Mouse (Mus musculus): Measurements from ENCODE around the gene Rnf214. TPM values are rescaled to one million over a fixed set of nuclear protein-coding genes. Genes with fewer than 3 reads are reported as not detected.

Gene Rnf214
- total RNA-seq (2022) = 10 to 100 TPM; 47.5 to 69.5 (median 52.4) TPM

- DNase-seq = peak; percentile 85
Measured at GRCm38 (mm10) chr9:45906355-45907077, at the start of gene Rnf214, which contains the start of gene Pcsk7. Rnf214 (minus strand) TSS chr9:45906911. Pcsk7 (plus strand) TSS chr9:45906497.

DNA sequence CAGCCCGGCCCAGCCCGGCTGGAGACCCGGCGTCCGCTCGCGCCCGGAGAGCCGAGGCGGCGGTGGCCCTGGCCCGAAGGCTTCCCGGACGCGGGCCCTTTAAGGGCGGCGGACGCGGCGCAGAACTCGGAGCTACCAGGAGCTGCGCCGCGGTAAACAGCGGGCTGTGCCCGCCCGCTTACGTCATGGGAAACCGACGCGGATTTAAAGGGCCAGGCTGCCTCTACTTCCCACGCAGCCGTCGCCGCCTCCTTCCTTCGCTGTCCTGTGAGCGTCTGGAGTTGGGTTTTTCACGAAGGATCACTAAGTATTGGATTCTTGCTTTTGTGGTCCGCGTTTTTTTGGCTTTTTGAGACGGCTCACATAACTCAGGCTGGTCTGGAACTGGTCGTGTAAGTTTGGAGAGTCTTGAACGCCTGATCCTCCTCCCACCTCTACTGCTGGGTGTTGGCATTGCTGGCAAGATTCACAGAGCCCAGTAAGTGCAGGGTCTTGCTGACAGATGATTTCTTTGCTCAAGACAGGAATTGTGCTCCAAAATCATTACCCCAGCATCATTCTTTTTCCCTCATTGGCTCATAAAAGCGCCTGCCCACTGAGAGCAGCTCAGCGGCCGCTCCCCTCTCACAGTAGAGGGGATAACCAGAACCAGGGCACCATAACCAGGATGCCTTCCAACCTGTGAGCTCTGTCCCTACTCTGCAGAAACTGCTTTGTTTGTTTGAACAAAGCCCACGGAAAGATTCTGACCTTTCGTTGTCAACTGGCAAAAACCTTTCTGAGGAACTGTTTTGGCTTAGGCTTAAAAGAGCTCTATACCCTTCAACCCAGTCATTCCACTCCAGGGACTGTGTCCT is 48.6 kb upstream of the Rnf214 start, which contains the start of gene Sidt2:
Gene Sidt2 (minus strand): TSS at position 152 of the 857 bp plus-strand sequence.
- peak; percentile 84 for DNase-seq

DNA sequence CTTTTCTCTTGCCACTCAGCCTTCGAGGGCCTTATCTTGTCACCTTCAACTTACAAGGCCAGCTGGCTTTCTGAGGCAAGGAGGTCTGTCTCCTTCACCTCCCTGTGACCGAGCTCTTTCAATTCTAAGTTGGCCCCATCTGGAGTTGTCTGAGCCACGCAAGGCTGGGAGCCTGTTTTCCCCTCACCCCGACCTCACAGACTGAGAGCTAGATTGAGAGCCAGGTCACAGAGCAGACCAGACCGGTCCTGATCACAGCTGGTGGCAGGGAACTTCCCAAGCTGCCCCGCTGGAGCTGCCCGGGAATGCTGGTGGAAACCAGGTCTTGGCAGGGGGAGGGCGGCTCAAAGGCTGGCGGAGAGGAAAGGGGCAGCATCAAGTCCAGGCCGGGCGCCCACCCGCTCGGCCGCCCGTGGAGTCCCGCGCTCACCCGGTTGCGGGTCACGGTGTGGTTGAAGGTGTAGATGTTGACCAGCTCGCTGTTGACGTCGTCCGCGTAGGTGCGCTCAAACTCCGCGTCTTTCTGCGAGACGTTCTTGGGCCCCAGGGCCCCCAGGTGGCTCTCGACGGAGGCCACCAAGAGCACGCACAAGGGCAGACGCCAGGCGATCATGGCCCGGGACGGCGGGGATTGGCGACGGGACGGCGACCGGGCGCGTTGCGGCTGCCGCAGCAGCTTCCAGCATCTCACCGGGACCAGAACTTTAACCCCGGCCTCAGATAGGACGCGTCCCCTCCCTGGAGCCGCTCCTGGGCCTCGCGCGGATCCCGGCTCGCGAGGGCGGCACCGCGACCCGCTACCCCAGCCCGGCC is 47.8 kb upstream of the Rnf214 start:
- DNase-seq = peak; percentile 57

GRCm38 (mm10) chr9:45953511-45954293 is 47.0 kb upstream of the Rnf214 start:
- no peak for DNase-seq

GRCm38 (mm10) chr9:45952890-45953289 is 46.2 kb upstream of the Rnf214 start:
- no peak for DNase-seq

GRCm38 (mm10) chr9:45952057-45952456 is 45.3 kb upstream of the Rnf214 start:
- no peak for DNase-seq

DNA sequence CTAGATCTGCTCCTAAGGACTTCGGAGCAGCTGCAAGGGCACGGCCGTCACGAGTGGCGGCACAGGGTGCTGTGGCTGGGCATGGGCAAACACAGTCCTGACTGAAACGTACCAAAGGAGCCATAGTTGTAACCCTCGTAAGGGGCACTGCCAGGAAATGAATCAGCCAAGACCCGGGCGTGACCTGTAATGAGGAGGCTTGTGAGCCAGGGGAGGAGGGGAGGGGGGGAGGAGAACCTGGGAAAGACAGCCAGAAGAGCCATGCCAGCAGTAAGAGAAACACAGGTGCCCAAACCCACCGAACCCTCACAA is 40.1 kb upstream of the Rnf214 start:
- no peak for DNase-seq

- no peak for DNase-seq
Measured at GRCm38 (mm10) chr9:45946182-45946871, 39.6 kb upstream of the Rnf214 start.

DNA sequence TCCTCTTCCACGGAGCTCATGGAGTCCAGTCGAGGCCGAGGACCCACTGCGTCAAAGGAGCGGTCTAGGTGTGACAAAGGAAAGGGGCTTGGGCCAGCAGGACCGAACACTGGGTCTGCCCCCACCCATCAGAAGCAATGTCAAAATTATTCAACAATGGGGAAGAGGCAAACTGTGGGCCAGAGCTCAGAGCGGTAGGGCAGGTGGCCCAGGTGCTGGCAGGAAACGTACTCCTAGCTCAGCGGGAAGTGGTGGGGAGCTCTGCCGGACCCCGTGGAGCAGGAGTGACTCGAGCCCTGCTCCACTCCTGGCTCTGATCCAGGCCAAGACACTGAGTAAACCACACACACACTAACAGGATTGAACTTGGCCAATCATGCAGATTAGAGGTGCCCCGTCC is 39.0 kb upstream of the Rnf214 start:
- no peak for DNase-seq

GRCm38 (mm10) chr9:45944506-45945400 is 38.0 kb upstream of the Rnf214 start:
- DNase-seq = no peak

- DNase-seq = no peak
Measured at GRCm38 (mm10) chr9:45943628-45944505, 37.2 kb upstream of the Rnf214 start.

DNA sequence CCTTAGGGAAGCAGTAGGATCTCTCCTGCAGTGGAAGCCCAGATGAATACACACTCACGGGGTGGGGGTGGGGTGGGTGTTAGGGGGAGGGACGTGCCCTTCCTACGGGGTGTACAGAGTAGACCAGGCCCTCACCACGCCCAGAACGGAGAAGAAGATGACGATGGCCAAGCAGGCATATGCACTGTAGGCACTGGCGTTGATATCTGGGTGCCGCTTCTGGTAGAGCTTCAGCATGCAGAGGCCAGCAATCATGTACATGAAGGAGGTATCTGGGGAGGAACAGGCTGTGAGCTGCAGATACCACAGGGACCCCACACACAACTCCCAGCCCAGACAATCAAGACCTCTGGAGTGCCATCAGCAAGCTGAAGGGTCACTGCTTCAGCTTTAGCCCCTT is 36.2 kb upstream of the Rnf214 start:
- DNase-seq = no peak

GRCm38 (mm10) chr9:45942464-45942863 is 35.8 kb upstream of the Rnf214 start:
- no peak for DNase-seq

GRCm38 (mm10) chr9:45941329-45941888 is 34.7 kb upstream of the Rnf214 start:
- no peak for DNase-seq

- DNase-seq = no peak
Measured at GRCm38 (mm10) chr9:45939794-45940193, 33.1 kb upstream of the Rnf214 start.

DNA sequence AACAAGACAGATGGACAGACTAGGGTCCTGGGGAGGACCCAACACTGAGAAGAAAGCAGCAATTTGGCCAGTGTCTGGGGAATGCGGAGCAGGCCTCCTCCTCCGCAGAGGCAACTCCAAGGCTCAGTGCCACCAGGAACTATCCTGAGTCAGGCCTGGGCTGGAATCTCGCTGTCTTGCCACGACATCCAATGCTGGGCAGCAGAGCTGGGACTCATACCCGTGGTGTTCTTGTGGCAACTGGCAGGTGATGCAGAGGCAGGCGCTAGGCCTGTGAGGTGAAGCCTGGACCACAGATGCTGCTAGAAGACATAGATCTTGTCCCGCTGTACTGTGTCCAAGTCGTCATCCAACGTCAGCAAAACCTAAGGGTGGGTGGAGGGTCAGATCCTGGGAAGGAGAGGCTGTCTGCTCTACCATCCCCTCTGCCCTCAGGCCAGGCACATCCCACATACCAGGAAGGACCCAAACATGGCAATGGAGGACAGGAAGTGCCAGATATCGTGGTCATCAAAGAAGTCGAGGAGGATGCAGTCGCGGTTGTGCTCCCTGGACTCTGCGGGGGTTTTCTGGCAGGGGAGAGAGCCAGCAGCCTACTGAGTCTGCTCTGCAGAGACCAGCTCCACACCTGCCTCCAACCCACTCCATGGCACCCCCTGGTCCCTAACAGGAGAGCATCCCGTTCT is 32.4 kb upstream of the Rnf214 start:
- DNase-seq = no peak

- DNase-seq = peak; percentile 88
Measured at GRCm38 (mm10) chr9:45938088-45938487, 31.4 kb upstream of the Rnf214 start.

- DNase-seq = peak; percentile 71
Measured at GRCm38 (mm10) chr9:45936883-45937282, 30.2 kb upstream of the Rnf214 start.

Data from adrenal gland, adult 8-10 months (tissue).